Mouse (Mus musculus): ENCODE measurements around the gene Tmem196. TPM values are rescaled to one million over a fixed set of nuclear protein-coding genes. Genes with fewer than 3 reads are reported as not detected.

The Tmem196 gene
- not detected in 2 replicates for polyA plus RNA-seq (2011; ENCODE audit: insufficient read depth, insufficient read length, low replicate concordance, missing spikeins)

GRCm38 (mm10) chr12:119945589-119946310 lies at the start of gene Tmem196:
Gene Tmem196, plus strand, starts transcription at chr12:119945822.
- no peak within 1 kb of the TSS for H3K4me3 ChIP-seq (replicated peaks; ENCODE audit: control insufficient read depth, low read depth, low read length)
- TF ChIP-seq POLR2A (IDR thresholded peaks at IDR 0.05; ENCODE audit: borderline replicate concordance, control insufficient read depth, low read depth, low read length) (no peak), CTCF (IDR thresholded peaks at IDR 0.05; ENCODE audit: control insufficient read depth, insufficient read depth, low read length) (no peak)
- H3K4me1 ChIP-seq (ENCODE audit: control insufficient read depth, insufficient read depth, low read length), result no peaks in the 10 kb centered on the region
- 6% methylated on average over 25 of the region's 25 CpGs for WGBS
- H3K27ac ChIP-seq (ENCODE audit: control insufficient read depth, insufficient read depth, low read depth, low read length, poor library complexity), result no peak within 1 kb of the TSS

GRCm38 (mm10) chr12:119946311-119946692 lies 680 bp downstream of the Tmem196 start:
- Histone ChIP-seq H3K27ac (ENCODE audit: control insufficient read depth, insufficient read depth, low read depth, low read length, poor library complexity) (no peak overlapping the region), H3K4me3 (replicated peaks; ENCODE audit: control insufficient read depth, low read depth, low read length) (no peak overlapping the region), H3K4me1 (ENCODE audit: control insufficient read depth, insufficient read depth, low read length) (no peaks in the 10 kb centered on the region)
- WGBS, result 11% methylated on average over 14 of the region's 14 CpGs
- no peak for TF ChIP-seq POLR2A (IDR thresholded peaks at IDR 0.05; ENCODE audit: borderline replicate concordance, control insufficient read depth, low read depth, low read length)
- no peak for TF ChIP-seq CTCF (IDR thresholded peaks at IDR 0.05; ENCODE audit: control insufficient read depth, insufficient read depth, low read length)

- no peak overlapping the region for H3K4me3 ChIP-seq (replicated peaks; ENCODE audit: control insufficient read depth, low read depth, low read length)
- no peaks in the 10 kb centered on the region for H3K4me1 ChIP-seq (ENCODE audit: control insufficient read depth, insufficient read depth, low read length)
- TF ChIP-seq POLR2A (IDR thresholded peaks at IDR 0.05; ENCODE audit: borderline replicate concordance, control insufficient read depth, low read depth, low read length) (no peak), CTCF (IDR thresholded peaks at IDR 0.05; ENCODE audit: control insufficient read depth, insufficient read depth, low read length) (no peak)
- WGBS, result 74% methylated on average over 3 of the region's 3 CpGs
- no peak overlapping the region for H3K27ac ChIP-seq (ENCODE audit: control insufficient read depth, insufficient read depth, low read depth, low read length, poor library complexity)
These were observed 11.4 kb downstream of the Tmem196 start for GRCm38 (mm10) chr12:119957041-119957440.

- 62% methylated on average over 1 of the region's 1 CpGs for WGBS
- TF ChIP-seq POLR2A (IDR thresholded peaks at IDR 0.05; ENCODE audit: borderline replicate concordance, control insufficient read depth, low read depth, low read length) (no peak), CTCF (IDR thresholded peaks at IDR 0.05; ENCODE audit: control insufficient read depth, insufficient read depth, low read length) (no peak)
- no peaks in the 10 kb centered on the region for H3K4me1 ChIP-seq (ENCODE audit: control insufficient read depth, insufficient read depth, low read length)
- no peak overlapping the region for H3K4me3 ChIP-seq (replicated peaks; ENCODE audit: control insufficient read depth, low read depth, low read length)
- H3K27ac ChIP-seq (ENCODE audit: control insufficient read depth, insufficient read depth, low read depth, low read length, poor library complexity), result no peak overlapping the region
These were observed 15.1 kb downstream of the Tmem196 start for GRCm38 (mm10) chr12:119960730-119961129.

- TF ChIP-seq CTCF (IDR thresholded peaks at IDR 0.05; ENCODE audit: control insufficient read depth, insufficient read depth, low read length) (no peak), POLR2A (IDR thresholded peaks at IDR 0.05; ENCODE audit: borderline replicate concordance, control insufficient read depth, low read depth, low read length) (no peak)
- no peak overlapping the region for H3K4me3 ChIP-seq (replicated peaks; ENCODE audit: control insufficient read depth, low read depth, low read length)
- no peaks in the 10 kb centered on the region for H3K4me1 ChIP-seq (ENCODE audit: control insufficient read depth, insufficient read depth, low read length)
These were observed 19.8 kb downstream of the Tmem196 start for GRCm38 (mm10) chr12:119965373-119965772.

GRCm38 (mm10) chr12:119970068-119970467 lies 24.4 kb downstream of the Tmem196 start:
- no peak for TF ChIP-seq POLR2A (IDR thresholded peaks at IDR 0.05; ENCODE audit: borderline replicate concordance, control insufficient read depth, low read depth, low read length)
- TF ChIP-seq CTCF (IDR thresholded peaks at IDR 0.05; ENCODE audit: control insufficient read depth, insufficient read depth, low read length), result no peak
- Histone ChIP-seq H3K4me1 (ENCODE audit: control insufficient read depth, insufficient read depth, low read length) (no peaks in the 10 kb centered on the region), H3K27ac (ENCODE audit: control insufficient read depth, insufficient read depth, low read depth, low read length, poor library complexity) (no peak overlapping the region), H3K4me3 (replicated peaks; ENCODE audit: control insufficient read depth, low read depth, low read length) (no peak overlapping the region)

More at GRCm38 (mm10) chr12:119965373-119965772, 19.8 kb downstream of the Tmem196 start:
- H3K27ac ChIP-seq (ENCODE audit: control insufficient read depth, insufficient read depth, low read depth, low read length, poor library complexity), result no peak overlapping the region

GRCm38 (mm10) chr12:119981731-119982130 lies 36.1 kb downstream of the Tmem196 start:
- no peaks in the 10 kb centered on the region for H3K4me1 ChIP-seq (ENCODE audit: control insufficient read depth, insufficient read depth, low read length)

GRCm38 (mm10) chr12:119998267-119998666 lies 52.6 kb downstream of the Tmem196 start:
- no peak for TF ChIP-seq CTCF (IDR thresholded peaks at IDR 0.05; ENCODE audit: control insufficient read depth, insufficient read depth, low read length)
- no peak for TF ChIP-seq POLR2A (IDR thresholded peaks at IDR 0.05; ENCODE audit: borderline replicate concordance, control insufficient read depth, low read depth, low read length)
- no peaks in the 10 kb centered on the region for H3K4me1 ChIP-seq (ENCODE audit: control insufficient read depth, insufficient read depth, low read length)
- WGBS, result 40% methylated on average over 1 of the region's 1 CpGs

More at GRCm38 (mm10) chr12:119981731-119982130, 36.1 kb downstream of the Tmem196 start:
- Histone ChIP-seq H3K27ac (ENCODE audit: control insufficient read depth, insufficient read depth, low read depth, low read length, poor library complexity) (no peak overlapping the region), H3K4me3 (replicated peaks; ENCODE audit: control insufficient read depth, low read depth, low read length) (no peak overlapping the region)
- WGBS, result 0% methylated on average over 2 of the region's 2 CpGs
- TF ChIP-seq POLR2A (IDR thresholded peaks at IDR 0.05; ENCODE audit: borderline replicate concordance, control insufficient read depth, low read depth, low read length), result no peak
- TF ChIP-seq CTCF (IDR thresholded peaks at IDR 0.05; ENCODE audit: control insufficient read depth, insufficient read depth, low read length), result no peak

More at GRCm38 (mm10) chr12:119998267-119998666, 52.6 kb downstream of the Tmem196 start:
- no peak overlapping the region for H3K4me3 ChIP-seq (replicated peaks; ENCODE audit: control insufficient read depth, low read depth, low read length)
- no peak overlapping the region for H3K27ac ChIP-seq (ENCODE audit: control insufficient read depth, insufficient read depth, low read depth, low read length, poor library complexity)
